Mouse (Mus musculus) cerebellum, postnatal 10 days (tissue): ENCODE data around the gene Fcmr.

Experiments
- DNase-seq, 2 experiments: peaks; one replicate each; pipeline ENCODE4 v3.0.0; 2021; ENCODE audit warnings: mixed read lengths in 2 of 2

Gene Fcmr

GRCm38 (mm10) chr1:130865541-130866221 lies at the start of gene Fcmr:
Fcmr (plus strand) TSS chr1:130865669.
- no peak for DNase-seq

GRCm38 (mm10) chr1:130819737-130820136 lies 45.7 kb upstream of the Fcmr start:
- DNase-seq = no peak

- no peak for DNase-seq
These were observed 44.9 kb upstream of the Fcmr start for GRCm38 (mm10) chr1:130820316-130821148.

- DNase-seq = no peak
These were observed 44.4 kb upstream of the Fcmr start for GRCm38 (mm10) chr1:130821149-130821471.

- DNase-seq = no peak
These were observed 43.4 kb upstream of the Fcmr start for GRCm38 (mm10) chr1:130821911-130822625.

- DNase-seq = no peak
These were observed 39.0 kb upstream of the Fcmr start, which contains the start of gene Pigr for GRCm38 (mm10) chr1:130826448-130826847. Pigr (plus strand) TSS chr1:130826684.

- peak; percentile 33 to 50 for DNase-seq
These were observed 36.8 kb upstream of the Fcmr start for GRCm38 (mm10) chr1:130828656-130829055.

GRCm38 (mm10) chr1:130829906-130830830 lies 35.3 kb upstream of the Fcmr start:
- peak; percentile 36 to 50 for DNase-seq

- DNase-seq = no peak
These were observed 33.0 kb upstream of the Fcmr start for GRCm38 (mm10) chr1:130832230-130833149.

GRCm38 (mm10) chr1:130835161-130835936 lies 30.1 kb upstream of the Fcmr start:
- DNase-seq = peak; percentile 77 to 82

- DNase-seq = peak; percentile 47 to 62
These were observed 27.2 kb upstream of the Fcmr start for GRCm38 (mm10) chr1:130838288-130838687.

- DNase-seq = no peak
These were observed 24.7 kb upstream of the Fcmr start for GRCm38 (mm10) chr1:130840599-130841379.

GRCm38 (mm10) chr1:130841621-130842020 lies 23.8 kb upstream of the Fcmr start:
- no peak for DNase-seq

- no peak for DNase-seq
These were observed 21.0 kb upstream of the Fcmr start for GRCm38 (mm10) chr1:130844516-130844915.

GRCm38 (mm10) chr1:130849530-130850214 lies 15.8 kb upstream of the Fcmr start:
- no peak for DNase-seq

GRCm38 (mm10) chr1:130850405-130850804 lies 15.1 kb upstream of the Fcmr start:
- DNase-seq = no peak

- no peak for DNase-seq
These were observed 10.7 kb upstream of the Fcmr start for GRCm38 (mm10) chr1:130854819-130855218.

GRCm38 (mm10) chr1:130855723-130856122 lies 9.7 kb upstream of the Fcmr start:
- DNase-seq = no peak

GRCm38 (mm10) chr1:130857456-130857855 lies 8.0 kb upstream of the Fcmr start:
- DNase-seq = no peak
